Mouse (Mus musculus): ENCODE results near the gene Ergic1.

The Ergic1 gene

DNA sequence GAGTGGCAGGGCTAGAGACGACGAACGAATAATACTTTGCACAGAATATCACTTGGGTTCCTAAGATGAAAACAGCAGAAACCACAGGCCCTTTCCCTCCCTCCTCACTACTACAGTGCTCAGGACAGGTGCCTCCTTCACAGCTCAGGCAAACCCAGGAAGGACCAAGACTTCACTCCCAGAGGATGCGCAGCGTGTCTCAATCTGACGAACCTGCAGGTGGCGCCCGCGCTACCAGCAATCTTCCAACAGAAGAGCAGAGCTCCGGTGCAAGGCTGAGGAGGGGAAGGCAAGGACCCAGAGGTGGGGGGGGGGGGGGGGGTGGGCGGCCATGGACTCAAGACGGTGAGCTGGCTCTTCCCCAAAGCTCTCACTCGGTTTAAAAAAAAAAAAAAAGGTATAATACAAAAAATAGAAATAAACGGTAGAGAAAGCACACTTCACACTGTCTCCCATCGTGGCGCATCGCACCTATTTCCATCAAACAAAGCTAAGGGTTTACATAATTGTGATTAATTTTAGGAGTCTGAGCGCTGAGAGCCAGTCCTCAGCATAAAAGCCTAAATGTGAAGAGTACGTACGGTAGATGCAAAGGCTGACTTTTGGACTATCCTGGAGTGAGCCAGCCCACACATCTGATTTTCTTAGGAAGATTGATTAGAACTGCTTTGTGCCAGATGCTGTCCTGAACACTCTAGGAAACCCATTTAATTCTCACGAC lies 99.1 kb downstream of the Ergic1 start:
- DNase-seq (ENCODE audit: low spot score): peak; percentile 83

DNA sequence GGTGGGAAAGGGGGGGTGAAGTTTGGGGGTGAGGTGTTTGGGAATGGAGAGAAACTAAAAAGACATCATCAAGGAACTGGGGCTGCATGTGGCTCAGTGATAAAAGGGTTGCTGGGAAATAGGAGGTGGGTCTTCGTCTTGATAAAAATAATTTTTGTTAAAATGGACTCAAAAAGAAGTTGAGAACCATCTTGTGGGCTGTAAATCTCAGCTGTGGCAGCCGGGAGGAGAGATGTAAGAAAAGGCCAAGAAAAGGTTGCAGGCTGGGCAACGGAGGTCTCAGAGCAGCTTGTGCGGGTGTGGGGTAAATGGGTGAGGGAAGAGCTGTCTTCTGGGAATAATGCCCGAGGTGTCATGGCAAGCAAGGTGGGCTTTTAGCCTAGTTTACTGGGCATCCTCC lies 100.9 kb downstream of the Ergic1 start:
- DNase-seq (ENCODE audit: low spot score): no peak

DNA sequence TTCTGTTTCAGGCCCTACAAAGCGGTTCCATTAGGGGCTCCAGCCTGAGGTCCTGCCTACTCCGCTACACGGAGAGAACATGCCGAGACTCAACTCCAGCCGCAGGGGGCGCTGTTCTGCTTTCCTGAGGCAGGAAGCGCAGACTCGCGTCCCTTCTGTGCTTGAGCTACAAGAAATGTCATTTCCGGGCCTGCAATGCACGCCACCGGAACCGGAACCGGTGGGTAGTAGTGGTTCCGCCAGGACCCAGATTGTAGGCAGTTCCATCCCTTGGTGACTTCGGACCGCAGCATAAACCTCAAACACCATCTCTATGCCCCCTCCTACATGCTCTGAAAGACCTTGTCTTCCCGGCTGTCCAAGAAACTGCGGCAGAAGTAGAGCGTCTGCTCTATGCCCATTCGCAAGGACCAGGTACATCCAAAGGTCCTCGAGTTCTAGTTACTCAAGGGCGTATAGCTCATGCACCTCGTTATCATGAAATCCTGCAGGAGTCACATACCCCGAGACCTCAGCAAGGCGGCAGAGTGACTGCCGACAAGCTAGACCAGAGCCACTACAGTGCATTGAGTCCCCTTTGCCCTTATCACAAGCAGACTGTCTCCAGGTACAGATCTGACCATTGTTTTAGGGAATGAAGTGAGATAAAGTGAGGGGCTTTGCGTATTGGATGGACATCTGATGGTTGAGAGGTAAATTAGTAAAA lies 101.8 kb downstream of the Ergic1 start, which contains the start of gene Atp6v0e:
Atp6v0e (plus strand) TSS at position 254 of the 706 bp plus-strand sequence.
- DNase-seq (ENCODE audit: low spot score): peak; percentile 96

DNA sequence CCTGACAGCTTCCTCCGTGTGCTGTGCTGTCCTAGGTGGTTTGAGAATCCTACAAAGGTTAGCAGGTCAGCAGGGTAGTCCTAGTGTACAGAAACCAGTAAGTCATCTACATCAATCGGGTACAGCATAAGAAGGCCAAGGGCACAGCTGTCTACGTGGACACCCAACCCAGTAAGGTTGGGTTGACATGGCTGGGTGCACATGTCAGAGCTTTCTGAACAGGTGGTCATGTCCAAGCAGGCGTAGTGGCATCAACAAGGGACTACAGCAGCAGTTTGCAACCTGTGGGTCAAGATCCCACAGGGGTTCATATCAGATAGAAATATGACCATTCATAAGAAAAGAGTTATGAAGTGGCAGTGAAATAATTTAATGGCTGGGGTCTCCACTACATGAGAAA lies 104.3 kb downstream of the Ergic1 start:
- no peak for DNase-seq (ENCODE audit: low spot score)

DNA sequence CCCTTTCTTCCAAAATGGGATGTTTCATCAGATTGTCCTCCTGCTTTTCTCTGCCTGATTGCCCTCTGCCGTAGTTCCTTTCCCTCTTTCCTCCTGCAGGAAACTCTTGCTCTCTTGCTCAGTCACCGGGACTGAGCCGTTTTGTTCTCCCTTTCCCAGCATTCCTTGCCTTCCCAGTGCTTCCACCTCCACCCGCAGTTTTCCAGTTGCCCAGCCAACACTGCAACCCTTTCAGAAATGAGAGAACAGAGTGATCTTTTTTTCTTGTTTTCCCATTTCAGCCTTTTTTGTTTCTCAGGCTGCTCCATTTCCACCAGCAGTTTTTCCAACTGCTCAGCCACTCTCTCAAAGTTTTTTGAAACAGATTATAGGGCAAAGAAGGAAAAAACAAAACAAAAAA lies 110.0 kb downstream of the Ergic1 start:
- no peak for DNase-seq (ENCODE audit: low spot score)

DNA sequence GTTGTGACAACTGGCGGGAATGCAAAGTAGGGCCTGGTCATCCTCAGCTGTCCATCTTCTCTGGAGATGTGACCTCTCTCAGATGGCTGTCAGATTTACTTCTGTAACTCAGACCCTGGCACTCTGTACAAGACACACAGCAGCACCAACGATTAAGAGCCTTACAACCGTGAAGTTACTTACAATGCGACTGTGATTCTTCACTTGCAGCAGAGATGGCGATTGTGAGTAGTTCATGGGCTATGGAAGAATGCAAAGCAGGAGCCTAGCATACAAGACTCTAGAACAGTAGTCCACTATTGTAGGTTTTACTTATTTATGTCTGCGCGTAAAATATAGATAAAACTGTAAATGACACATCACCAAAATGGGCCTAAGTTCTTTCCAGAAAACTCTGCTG lies 114.6 kb downstream of the Ergic1 start:
- no peak for DNase-seq (ENCODE audit: low spot score)

DNA sequence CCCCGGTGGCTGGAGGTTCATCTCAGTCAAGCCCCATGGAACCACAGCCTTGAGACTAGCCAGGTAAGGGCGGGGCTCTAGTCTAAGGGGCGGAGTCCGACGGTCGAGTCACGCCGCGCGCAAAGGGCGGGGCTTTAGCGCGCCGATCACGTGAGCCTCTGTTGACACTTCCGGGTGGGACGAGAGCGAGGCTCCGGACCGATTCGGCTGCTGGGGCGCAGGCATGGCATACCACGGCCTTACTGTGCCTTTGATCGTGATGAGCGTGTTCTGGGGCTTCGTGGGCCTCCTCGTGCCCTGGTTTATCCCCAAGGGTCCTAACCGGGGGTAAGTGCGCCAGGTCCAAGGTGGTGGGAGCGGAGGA lies 114.9 kb downstream of the Ergic1 start:
- peak; percentile 91 for DNase-seq (ENCODE audit: low spot score)

DNA sequence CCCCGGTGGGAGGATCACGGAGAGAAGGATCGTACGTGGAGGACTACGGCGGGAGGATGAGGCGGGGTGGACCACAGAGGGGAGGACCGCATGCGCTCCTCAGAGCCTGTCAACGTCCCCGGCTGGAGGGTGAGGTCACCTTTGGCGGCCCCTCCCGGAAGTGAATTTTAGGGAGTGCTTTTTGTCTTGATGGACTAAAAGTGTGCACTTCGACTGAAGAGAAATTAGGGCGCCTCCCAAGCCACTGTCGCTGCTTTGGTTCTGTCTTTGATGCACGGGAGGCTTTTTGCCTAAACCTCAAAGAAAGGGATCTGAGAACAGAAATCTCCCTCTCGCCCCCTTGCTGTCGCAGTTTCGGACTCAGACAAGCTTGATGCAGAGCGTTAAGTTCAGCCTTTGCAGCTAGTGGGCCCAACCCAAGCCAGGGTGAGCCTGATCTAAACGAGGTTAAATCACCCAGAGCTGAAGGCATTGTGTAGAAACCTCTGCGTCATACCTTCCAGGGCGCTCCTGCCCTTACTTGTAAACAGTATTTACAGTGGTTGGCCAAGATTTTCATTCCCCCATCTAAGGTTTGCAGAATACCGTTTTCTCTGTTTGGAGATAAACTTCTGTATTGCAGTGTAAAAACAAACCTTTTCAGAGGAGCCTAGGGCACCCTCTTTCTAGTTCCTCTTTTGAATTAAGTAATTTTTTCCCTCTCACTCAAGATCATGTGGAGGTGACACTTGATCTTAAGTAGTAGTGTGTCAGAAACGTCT lies 115.5 kb downstream of the Ergic1 start:
- DNase-seq (ENCODE audit: low spot score): peak; percentile 72

DNA sequence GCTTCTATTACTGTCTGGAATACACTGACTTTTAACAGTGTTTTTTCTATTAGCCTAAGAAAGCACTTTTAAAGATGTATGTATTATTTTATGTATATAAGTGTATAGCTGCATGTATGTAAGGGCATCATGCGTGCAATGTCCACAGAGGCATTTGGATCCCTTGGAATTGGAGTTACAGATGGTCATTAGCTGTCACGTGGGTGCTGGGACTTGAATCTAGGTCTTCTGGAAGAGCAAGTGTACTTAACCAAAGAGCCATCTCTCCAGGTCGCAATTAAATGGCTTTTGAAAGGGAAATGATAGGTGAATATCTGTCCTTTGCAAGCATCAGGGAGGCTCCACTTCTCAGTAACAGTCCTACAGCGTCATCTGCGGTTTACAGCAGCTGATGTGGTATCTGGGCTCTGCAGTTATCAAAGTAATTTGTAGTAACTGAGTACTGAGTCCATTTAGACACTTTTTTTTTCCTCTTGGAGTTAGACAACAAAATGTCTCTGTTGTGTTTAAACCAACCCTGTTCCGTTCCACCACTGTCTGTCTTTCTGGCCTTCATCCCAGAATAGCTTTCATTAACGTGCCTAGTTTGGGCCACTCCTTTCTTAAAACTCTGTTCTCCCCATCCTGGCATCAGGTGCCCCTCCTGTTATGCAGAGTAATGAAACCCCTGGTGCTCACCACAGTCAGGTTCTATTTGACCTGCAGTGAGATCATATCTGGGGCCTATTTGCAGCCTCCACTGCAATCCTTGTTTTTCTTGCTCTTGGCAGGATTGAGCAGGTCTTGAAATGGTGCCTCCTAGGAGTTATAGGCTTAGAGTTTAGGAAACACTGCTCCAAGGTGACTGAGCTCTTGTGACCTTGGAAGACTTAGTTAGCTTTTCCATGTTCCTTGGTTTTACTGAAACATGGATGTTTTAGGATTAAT lies 116.7 kb downstream of the Ergic1 start:
- DNase-seq (ENCODE audit: low spot score): no peak

DNA sequence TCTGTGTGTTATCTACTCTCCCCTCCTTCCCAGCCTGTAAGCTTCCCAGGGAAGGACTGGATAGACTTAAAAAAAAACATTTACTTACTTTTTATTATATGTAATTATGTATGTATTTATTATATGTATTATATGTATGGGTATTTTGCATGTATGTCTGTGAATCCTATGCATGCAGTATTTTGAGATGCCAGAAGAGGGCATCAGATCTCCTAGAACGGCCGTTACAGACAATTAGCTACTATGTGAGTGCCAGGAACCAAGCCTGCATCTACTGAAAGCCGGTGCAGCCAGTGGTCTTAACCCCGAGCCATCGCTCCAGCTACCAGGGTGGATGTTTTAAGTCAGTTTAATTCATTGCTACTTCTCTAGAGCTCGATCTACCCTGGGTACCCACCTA lies 120.0 kb downstream of the Ergic1 start:
- DNase-seq (ENCODE audit: low spot score): no peak

DNA sequence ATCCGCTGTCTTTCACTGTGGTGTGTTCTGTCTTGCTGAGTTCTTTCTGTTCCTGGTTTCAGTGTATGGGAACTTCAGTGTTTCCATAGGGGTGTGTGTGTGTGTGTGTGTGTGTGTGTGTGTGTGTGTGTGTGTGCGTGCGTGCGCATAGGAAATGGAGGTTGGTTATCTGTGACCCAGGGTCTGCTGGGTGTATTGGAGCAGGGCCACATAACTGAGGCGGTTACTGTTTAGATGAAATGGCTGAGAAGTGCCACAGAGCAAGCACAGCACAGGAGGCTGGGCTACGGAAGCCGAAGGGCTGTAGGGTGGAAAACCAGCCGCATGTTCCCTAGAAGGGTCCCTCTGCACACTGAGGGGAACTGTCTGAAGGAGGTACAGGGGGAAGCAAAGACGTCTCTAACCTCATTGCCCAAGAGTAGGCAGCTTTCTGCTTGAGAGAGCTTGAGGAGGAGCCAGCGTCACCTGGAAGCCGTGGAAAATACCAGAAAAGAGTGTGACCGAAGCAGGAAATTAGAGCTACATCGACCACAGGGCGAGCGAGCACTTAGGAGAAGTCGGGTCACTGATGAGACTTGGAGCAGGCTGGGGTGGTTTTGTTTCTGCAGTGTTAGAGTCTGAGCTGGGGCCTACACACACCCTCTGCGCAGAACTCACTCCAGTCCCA lies 125.2 kb downstream of the Ergic1 start:
- no peak for DNase-seq (ENCODE audit: low spot score)

DNA sequence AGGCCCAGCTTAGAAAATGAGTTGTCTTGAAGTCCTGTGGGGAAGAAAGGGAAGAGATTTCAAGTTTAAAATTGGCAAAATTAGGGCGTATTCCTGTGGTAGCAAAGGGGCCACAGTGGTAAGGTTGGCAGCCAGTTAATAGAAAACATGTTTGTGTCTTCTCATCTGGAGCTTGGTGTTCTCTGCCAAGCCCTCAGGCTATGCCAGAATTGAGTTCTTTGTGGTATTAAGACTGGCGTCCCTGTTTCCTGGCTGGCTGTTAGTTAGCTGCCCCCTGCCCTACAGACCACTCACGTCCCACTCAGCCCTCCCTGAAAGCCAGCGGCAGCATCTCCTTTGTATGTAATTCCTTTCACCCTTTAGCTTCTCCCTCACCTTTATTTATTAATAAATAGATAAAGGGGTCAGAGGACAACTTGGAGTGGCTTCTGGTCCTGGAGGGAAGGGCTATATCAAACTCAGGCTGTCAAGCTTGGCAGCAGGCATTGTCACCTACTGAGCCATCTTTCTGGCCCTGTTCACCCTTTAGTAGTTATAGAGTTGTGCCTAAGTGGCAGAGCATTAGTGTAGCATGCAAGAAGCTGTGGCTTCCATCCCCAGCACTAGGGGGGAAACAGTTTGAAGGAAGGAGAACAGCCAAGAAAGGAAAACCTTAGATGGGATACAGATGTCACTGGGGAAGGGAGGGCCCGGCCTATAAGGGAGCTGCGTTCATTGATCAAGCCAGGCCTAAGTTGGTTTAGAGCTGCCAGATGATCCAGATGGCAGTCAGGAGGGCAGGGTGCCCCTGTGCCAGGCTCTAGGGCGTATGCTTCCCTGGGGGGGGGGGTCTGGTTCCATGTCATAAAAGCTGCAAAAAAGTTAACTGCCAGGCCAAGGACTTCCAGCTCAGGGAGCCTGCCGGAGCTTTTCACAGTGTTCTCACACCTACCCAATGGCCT lies 127.8 kb downstream of the Ergic1 start:
- no peak for DNase-seq (ENCODE audit: low spot score)

DNA sequence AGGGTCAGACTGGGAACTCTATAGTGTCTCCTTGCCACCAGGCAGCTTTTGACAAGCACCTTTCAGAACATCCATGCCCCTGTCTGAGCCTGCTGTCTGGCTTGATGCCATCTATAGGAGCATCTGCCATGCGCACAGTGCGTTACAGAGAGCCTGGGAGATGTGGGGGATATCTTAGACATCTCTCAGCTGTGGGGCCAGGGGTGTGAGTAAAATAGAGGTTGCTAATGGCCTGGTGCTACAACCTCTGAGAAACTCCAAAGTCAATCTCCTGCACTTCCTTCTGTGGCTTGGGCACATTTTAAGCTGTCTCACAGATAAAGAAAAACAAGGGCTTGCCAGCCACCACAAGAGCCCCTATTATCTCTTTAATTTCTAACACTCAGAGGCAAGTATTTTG lies 128.5 kb downstream of the Ergic1 start:
- DNase-seq (ENCODE audit: low spot score): no peak

DNA sequence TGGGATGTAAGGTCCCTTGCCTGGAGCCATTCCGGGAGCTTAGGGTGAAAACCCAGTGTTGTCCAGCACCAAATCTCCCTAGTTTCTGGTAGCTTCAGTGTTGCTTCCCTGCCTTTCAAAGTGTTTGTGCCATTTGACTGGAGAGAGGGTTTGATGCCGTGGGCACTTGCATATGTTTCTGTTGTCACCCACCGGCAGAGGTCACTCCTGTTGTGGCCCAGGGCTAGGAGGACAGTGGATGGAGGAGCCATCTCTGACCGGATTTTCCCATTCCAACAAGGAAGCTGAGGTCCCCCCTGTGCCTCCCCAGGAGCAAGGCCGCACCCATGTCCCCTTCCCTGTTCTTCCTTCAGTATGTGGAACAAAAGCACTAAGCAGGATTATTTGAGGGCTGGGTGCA lies 128.9 kb downstream of the Ergic1 start:
- DNase-seq (ENCODE audit: low spot score): no peak

DNA sequence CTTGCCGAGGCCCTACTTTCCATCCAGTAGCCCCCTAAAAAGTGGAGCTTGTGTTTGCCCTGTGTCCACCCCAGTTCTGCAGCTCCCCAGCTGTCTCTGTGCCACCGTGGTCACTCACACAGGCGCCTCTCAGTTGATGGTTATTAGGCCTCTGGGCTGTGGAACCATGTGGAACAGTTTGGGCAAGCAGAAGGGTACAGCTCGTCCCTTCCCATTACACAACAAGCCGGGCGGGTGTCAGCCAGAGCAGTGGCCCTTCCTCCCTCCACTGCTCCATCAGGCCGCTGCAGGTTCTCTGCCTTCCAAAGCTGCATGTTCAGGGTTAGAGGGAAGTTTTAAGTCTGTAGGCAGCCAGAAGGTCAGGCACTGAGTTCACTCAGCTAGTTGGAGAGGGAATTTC lies 129.8 kb downstream of the Ergic1 start:
- peak; percentile 45 for DNase-seq (ENCODE audit: low spot score)

DNA sequence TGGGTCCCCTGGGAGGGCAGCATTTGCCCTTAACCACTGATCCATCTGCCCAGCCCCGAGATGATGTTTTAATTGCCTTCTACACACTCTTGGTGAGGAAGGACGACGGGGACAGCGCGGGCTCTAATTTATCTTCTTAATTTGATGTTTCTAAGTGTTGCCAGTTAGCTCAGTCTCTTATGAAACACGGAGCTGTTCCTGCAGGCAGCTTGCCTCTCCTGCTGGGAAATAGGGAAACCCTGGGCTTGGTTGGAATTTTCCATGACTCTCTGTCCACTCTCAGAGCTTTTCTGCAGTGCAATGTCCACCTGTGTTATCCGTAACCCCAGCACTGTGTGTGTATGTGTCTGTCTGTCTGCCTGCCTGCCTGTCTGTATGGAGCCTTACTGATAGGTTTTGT lies 132.1 kb downstream of the Ergic1 start:
- DNase-seq (ENCODE audit: low spot score): no peak

DNA sequence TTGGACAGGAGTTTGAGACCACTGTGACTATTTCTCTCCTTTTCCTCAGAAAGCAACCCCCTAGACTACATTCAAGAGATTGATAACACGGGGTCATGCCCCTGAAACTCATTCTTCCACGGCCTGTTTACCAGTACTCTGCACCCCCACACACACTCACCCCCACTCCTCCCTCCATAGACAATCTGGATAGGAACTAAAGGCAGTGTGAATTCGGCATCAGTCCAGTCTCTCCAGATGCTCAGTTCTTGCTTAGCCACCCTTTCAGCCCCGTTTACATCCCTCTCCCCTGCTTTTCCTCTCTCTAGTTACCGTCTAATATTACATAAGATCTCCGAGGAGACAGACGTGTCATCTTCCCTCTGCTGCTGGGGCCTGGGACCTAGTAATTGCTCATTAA lies 132.9 kb downstream of the Ergic1 start:
- no peak for DNase-seq (ENCODE audit: low spot score)

DNA sequence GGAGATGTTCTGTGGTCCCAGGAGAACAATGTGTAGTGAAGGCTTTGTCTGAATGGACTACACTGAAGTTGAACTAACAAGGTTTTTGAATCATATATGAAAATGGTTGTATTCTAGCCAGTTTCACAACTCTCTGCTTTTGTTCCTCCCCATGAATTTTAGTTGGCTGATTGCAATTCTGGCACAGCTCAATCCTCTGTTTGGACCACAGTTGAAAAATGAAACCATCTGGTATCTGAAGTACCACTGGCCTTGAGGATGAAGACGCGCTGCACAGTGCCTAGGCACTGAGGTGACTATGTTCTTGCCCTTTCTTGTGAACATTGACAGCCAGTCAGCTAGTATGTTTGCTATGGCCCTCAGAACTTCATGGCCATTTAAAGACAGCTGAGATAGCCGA lies 133.9 kb downstream of the Ergic1 start:
- DNase-seq (ENCODE audit: low spot score): no peak

DNA sequence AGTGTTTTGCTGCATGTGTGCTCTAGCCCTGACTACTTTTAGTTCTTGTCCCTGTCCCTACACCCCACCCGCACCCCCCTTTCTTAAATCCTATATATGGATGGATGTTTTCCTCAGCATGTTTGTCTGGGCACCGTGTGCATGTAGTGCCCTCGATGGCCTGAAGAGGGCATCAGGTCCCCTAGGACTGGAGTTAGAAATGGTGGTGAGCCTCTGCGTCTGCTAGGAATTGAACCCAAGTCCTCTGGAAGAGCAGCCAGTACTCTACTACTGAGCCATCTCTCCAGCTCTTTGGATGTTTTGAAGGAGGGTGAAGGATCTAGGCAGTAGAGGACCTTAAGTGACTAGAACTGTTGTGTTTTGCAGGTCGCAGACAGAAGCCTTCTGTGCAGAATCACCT lies 137.6 kb downstream of the Ergic1 start:
- DNase-seq (ENCODE audit: low spot score): no peak
